Mouse (Mus musculus): ENCODE measurements around the gene Trp53tg5. TPM values are rescaled to one million over a fixed set of nuclear protein-coding genes. Genes with fewer than 3 reads are reported as not detected.

The Trp53tg5 gene
- polyA plus RNA-seq, 1 experiment from 2014 or later = not detected

DNA sequence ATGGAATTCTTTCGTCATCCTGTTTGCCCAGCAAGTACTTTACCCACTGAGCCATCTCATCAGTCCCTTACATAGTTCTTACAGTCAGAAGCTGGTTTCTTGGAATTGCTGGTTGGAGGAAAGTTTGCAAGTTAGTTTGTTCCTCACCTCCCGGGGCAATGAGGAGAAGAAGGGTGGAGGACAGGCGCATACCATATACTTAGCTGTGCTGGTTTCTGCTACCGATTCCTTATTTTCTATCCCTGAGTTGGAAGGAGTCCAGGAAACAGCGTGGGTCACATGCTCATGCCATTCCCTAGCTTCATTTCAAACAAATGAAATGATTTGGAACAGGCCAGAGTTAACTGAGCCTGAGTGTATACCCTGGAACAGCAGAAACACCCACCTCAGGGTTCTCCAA is 24.6 kb downstream of the Trp53tg5 start:
- DNase-seq (ENCODE audit: low spot score) (no peak), ATAC-seq (peak; percentile 42)
- Histone ChIP-seq H3K9me3 (ENCODE audit: low read length) (no peaks in the 10 kb centered on the region), H3K4me1 (ENCODE audit: insufficient read depth, low read depth, low read length) (peaks cover 21% of the 10 kb centered on the region; the same call in 1 of the 2 replicates), H3K4me3 (ENCODE audit: low read depth, low read length) (no peak overlapping the region), H3K27me3 (replicated peaks; ENCODE audit: insufficient read depth, low read length) (no peaks in the 10 kb centered on the region), H3K36me3 (ENCODE audit: insufficient read depth, low read length) (no peaks in the 10 kb centered on the region), H3K27ac (ENCODE audit: low read length) (peak overlapping the region; percentile 81), H3K4me2 (replicated peaks; ENCODE audit: low read depth, low read length) (no peak overlapping the region), H3K9ac (replicated peaks; ENCODE audit: low read depth) (no peak overlapping the region)
- WGBS = 51% methylated on average over 5 of the region's 5 CpGs
- TF ChIP-seq EP300 (IDR thresholded peaks at IDR 0.05) (peak; percentile 13; the same call in 1 of the 2 replicates), CTCF (IDR thresholded peaks at IDR 0.05) (no peak)

DNA sequence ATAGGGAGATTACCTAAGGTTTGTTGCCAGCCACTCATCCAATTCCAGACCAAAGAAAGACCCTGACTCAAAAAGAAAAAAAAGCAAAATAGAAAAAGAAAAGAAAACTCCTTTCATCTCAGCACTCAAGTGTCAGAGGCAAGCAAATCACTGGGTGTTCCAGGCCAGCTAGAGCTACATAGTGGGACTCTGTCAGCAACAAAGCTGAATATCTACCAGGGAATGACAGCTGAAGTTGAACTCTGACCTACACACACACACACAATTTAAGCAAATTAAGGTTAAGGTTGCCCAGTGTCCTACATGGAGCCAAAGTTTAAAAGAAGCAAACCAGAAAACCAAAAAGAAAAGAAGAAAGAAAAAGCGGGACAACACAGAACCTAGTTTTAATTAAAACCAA is 25.4 kb downstream of the Trp53tg5 start:
- no peaks in the 10 kb centered on the region for H3K9me3 ChIP-seq (ENCODE audit: low read length)
- no peak for DNase-seq (ENCODE audit: low spot score)
- no peak overlapping the region for H3K4me3 ChIP-seq (ENCODE audit: low read depth, low read length)
- ATAC-seq = no peak
- peaks cover 23% of the 10 kb centered on the region; the same call in 1 of the 2 replicates for H3K4me1 ChIP-seq (ENCODE audit: insufficient read depth, low read depth, low read length)
- H3K27ac ChIP-seq (ENCODE audit: low read length) = no peak overlapping the region
- H3K4me2 ChIP-seq (replicated peaks; ENCODE audit: low read depth, low read length) = no peak overlapping the region
- H3K27me3 ChIP-seq (replicated peaks; ENCODE audit: insufficient read depth, low read length) = no peaks in the 10 kb centered on the region
- TF ChIP-seq CTCF (IDR thresholded peaks at IDR 0.05) = no peak
- no peak for TF ChIP-seq EP300 (IDR thresholded peaks at IDR 0.05)
- no peaks in the 10 kb centered on the region for H3K36me3 ChIP-seq (ENCODE audit: insufficient read depth, low read length)
- WGBS = 100% methylated on average over 1 of the region's 1 CpGs
- H3K9ac ChIP-seq (replicated peaks; ENCODE audit: low read depth) = no peak overlapping the region

DNA sequence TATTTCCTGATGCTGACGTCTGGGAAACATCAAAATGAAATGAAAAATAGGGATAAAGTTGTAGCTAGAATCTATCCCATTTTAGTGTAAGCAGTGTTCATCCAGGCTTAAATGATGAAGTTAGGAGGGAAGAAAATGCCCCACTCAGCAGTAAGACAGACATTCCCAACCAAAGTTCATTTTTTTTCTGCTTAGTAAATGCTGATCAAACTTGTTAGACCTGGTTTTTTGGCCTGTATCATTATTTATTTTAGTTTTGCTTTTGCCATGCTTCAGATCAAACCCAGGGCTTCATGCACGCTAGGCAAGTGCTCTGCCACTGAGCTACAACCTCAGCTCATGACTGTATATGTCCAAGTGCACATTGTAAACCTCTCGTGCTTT is 27.4 kb downstream of the Trp53tg5 start:
- H3K9ac ChIP-seq (replicated peaks; ENCODE audit: low read depth) = no peak overlapping the region
- TF ChIP-seq EP300 (IDR thresholded peaks at IDR 0.05) (no peak), CTCF (IDR thresholded peaks at IDR 0.05) (no peak)
- no peak overlapping the region for H3K27ac ChIP-seq (ENCODE audit: low read length)
- no peaks in the 10 kb centered on the region for H3K36me3 ChIP-seq (ENCODE audit: insufficient read depth, low read length)
- WGBS = 83% methylated on average over 3 of the region's 3 CpGs
- H3K4me1 ChIP-seq (ENCODE audit: insufficient read depth, low read depth, low read length) = peaks cover 13% of the 10 kb centered on the region; the same call in 1 of the 2 replicates
- no peak overlapping the region for H3K4me2 ChIP-seq (replicated peaks; ENCODE audit: low read depth, low read length)
- H3K27me3 ChIP-seq (replicated peaks; ENCODE audit: insufficient read depth, low read length) = no peaks in the 10 kb centered on the region
- no peak for DNase-seq (ENCODE audit: low spot score)
- no peaks in the 10 kb centered on the region for H3K9me3 ChIP-seq (ENCODE audit: low read length)
- no peak overlapping the region for H3K4me3 ChIP-seq (ENCODE audit: low read depth, low read length)
- ATAC-seq = no peak

DNA sequence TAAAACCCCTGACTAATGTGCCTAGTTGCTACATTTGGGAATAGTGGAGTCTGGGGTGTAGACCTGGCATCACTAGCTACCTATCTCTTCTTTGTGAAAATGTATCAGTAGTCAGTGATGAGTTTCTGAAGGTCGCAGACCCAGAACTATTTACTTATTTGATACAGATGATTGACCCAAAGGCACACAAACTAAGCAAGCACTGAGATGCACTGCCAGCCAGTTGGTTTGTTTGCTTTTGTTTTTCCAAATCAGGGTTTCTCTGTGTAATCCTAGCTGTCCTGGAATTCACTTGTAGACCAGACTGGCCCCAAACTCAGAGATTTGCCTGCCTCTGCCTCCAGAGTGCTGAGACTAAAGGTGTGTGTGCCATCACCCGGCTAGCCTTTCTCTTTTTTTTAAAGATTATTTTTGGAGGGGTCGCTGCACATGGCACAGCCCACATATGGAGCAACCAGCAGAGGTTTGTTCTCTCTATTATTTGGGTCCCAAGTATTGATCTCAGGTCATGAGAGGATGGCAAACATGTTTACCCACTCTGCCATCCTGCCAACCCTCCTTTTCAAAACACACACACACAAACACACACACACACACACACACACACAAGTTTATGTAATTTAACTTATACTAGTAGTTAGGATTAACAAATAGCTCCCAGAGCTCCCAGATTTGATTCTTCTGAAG is 28.0 kb downstream of the Trp53tg5 start:
- WGBS = 74% methylated on average over 3 of the region's 3 CpGs
- H3K9me3 ChIP-seq (ENCODE audit: low read length) = no peaks in the 10 kb centered on the region
- no peak for DNase-seq (ENCODE audit: low spot score)
- no peak overlapping the region for H3K9ac ChIP-seq (replicated peaks; ENCODE audit: low read depth)
- ATAC-seq = no peak
- no peaks in the 10 kb centered on the region for H3K36me3 ChIP-seq (ENCODE audit: insufficient read depth, low read length)
- H3K27me3 ChIP-seq (replicated peaks; ENCODE audit: insufficient read depth, low read length) = no peaks in the 10 kb centered on the region
- TF ChIP-seq EP300 (IDR thresholded peaks at IDR 0.05) (no peak), CTCF (IDR thresholded peaks at IDR 0.05) (no peak)
- no peak overlapping the region for H3K4me2 ChIP-seq (replicated peaks; ENCODE audit: low read depth, low read length)
- peaks cover 13% of the 10 kb centered on the region; the same call in 1 of the 2 replicates for H3K4me1 ChIP-seq (ENCODE audit: insufficient read depth, low read depth, low read length)
- no peak overlapping the region for H3K4me3 ChIP-seq (ENCODE audit: low read depth, low read length)
- no peak overlapping the region for H3K27ac ChIP-seq (ENCODE audit: low read length)

DNA sequence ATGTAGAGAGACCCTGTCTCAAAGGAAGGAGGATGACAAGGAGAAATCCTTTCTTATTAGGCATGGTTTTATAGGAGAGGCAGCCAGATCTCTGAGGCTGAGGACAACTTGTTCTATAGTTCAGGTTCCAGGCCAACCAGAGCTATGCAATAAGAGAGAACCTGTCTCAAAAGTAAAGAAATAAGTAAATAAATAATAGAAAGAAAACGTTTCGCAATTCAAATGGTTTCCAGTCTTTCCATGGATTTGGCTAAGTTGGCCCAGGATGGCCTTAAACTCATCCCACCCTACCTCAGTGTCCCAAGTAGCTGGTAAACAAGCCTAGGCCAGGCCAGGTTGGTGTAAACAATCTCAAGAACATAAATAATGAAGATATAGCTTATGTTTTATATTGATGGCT is 28.8 kb downstream of the Trp53tg5 start:
- DNase-seq (ENCODE audit: low spot score) (no peak), ATAC-seq (no peak)
- Histone ChIP-seq H3K36me3 (ENCODE audit: insufficient read depth, low read length) (no peaks in the 10 kb centered on the region), H3K9ac (replicated peaks; ENCODE audit: low read depth) (no peak overlapping the region), H3K4me3 (ENCODE audit: low read depth, low read length) (no peak overlapping the region), H3K27me3 (replicated peaks; ENCODE audit: insufficient read depth, low read length) (no peaks in the 10 kb centered on the region), H3K9me3 (ENCODE audit: low read length) (no peaks in the 10 kb centered on the region), H3K27ac (ENCODE audit: low read length) (no peak overlapping the region), H3K4me2 (replicated peaks; ENCODE audit: low read depth, low read length) (no peak overlapping the region), H3K4me1 (ENCODE audit: insufficient read depth, low read depth, low read length) (peaks cover 16% of the 10 kb centered on the region; the same call in 1 of the 2 replicates)
- no peak for TF ChIP-seq EP300 (IDR thresholded peaks at IDR 0.05)
- no peak for TF ChIP-seq CTCF (IDR thresholded peaks at IDR 0.05)
- WGBS = 75% methylated on average over 2 of the region's 2 CpGs

DNA sequence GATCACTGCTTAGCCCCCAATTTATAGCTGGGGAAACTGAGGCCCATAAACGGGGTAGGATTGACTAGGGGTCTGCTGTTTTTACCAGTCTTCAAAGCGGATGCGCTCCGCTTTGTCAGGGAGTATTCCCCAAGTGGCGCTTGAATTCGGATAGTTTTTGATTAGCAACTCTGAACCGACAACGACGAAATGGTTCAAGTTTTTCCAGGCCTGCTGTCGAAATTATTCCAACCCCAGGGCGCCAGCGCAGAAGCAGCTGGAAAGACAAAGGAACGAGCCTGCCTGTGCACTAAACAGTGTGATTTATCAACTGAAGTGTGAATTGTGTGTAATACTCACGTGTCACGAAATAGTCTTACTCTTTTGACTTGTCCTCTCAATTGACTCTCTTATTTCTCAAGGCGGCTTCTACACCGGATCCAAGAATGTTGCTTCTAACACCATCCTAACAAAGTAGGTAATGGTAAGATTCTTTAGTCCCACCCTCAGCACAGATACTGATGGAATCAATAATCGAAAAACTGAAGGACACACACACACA is 30.0 kb downstream of the Trp53tg5 start, which contains the start of gene Sdc4:
TSS of gene Sdc4 (minus strand) at position 428 of the 541 bp plus-strand sequence.
- Histone ChIP-seq H3K36me3 (ENCODE audit: insufficient read depth, low read length) (no peaks in the 10 kb centered on the region), H3K4me2 (replicated peaks; ENCODE audit: low read depth, low read length) (peak within 1 kb of the TSS; percentile 72), H3K27ac (ENCODE audit: low read length) (peak within 1 kb of the TSS; percentile 95), H3K9me3 (ENCODE audit: low read length) (no peaks in the 10 kb centered on the region), H3K9ac (replicated peaks; ENCODE audit: low read depth) (peak within 1 kb of the TSS; percentile 94), H3K4me1 (ENCODE audit: insufficient read depth, low read depth, low read length) (peaks cover 14% of the 10 kb centered on the region; the same call in 1 of the 2 replicates), H3K27me3 (replicated peaks; ENCODE audit: insufficient read depth, low read length) (no peaks in the 10 kb centered on the region), H3K4me3 (ENCODE audit: low read depth, low read length) (peak within 1 kb of the TSS; percentile 77)
- TF ChIP-seq CTCF (IDR thresholded peaks at IDR 0.05) (no peak), EP300 (IDR thresholded peaks at IDR 0.05) (no peak)
- DNase-seq (ENCODE audit: low spot score) (peak; percentile 64), ATAC-seq (no peak)
- WGBS = 10% methylated on average over 18 of the region's 18 CpGs

All from lung, postnatal 0 days (tissue).